Mouse (Mus musculus) midbrain, embryonic 13.5 days (tissue): ENCODE data around the gene Cct7. TPM values are rescaled to one million over a fixed set of nuclear protein-coding genes. Genes with fewer than 3 reads are reported as not detected.
A peak's percentile ranks its signal among the peaks of the same experiment; 100 is the strongest.

Source experiments
- ATAC-seq: fragments of 200-750 bp; cut with Nextera tagmentation; 2 replicates; pipeline ENCODE4 v1.8.0; 2017; ENCODE audit warnings: mild to moderate bottlenecking, moderate TSS enrichment, moderate library complexity
- H3K27ac ChIP-seq: fragments of 300-500 bp; sonication (generic); 2 replicates; pipeline ENCODE4 v1.5.1; 2015; ENCODE audit warnings: inconsistent platforms, mild to moderate bottlenecking, moderate library complexity
- H3K27me3 ChIP-seq: fragments of 300-500 bp; sonication (generic); 2 replicates; pipeline ENCODE4 v1.6.1; 2015; ENCODE audit warnings: mild to moderate bottlenecking, inconsistent platforms
- H3K36me3 ChIP-seq: fragments of 300-500 bp; sonication (generic); 2 replicates; pipeline ENCODE4 v1.6.1; 2015; ENCODE audit warnings: mild to moderate bottlenecking, inconsistent platforms
- H3K4me1 ChIP-seq: fragments of 300-500 bp; sonication (generic); replicated peaks from 2 replicates; pipeline ENCODE4 v1.6.1; 2015; ENCODE audit warnings: inconsistent platforms
- H3K4me2 ChIP-seq: fragments of 300-500 bp; sonication (generic); replicated peaks from 2 replicates; pipeline ENCODE4 v1.6.1; 2015; ENCODE audit warnings: moderate library complexity, mild to moderate bottlenecking, inconsistent platforms
- H3K4me3 ChIP-seq: fragments of 300-500 bp; sonication (generic); replicated peaks from 2 replicates; pipeline ENCODE4 v1.5.1; 2015; ENCODE audit warnings: mild to moderate bottlenecking, inconsistent platforms
- H3K9ac ChIP-seq: fragments of 300-500 bp; sonication (generic); replicated peaks from 2 replicates; pipeline ENCODE4 v1.6.1; 2015; ENCODE audit warnings: mild to moderate bottlenecking, inconsistent platforms
- H3K9me3 ChIP-seq: fragments of 300-500 bp; sonication (generic); 2 replicates; pipeline ENCODE4 v1.6.1; 2016; ENCODE audit warnings: mild to moderate bottlenecking, inconsistent platforms
- WGBS: fragments of 180-500 bp; shearing (Covaris S2); methylation state at CpG from one replicate; pipeline ENCODE4 v1.1.7; 2015; 5-methylcytosine and 5-hydroxymethylcytosine counted together
- polyA plus RNA-seq: library from polyadenylated mRNA; unstranded; fragments of >200 nt; fragmentation: Nextera tagmentation; extraction: Ambion mirVana; gene quantifications from 2 replicates; pipeline ENCODE4 v1.2.1, GENCODE M21; 2015

Gene Cct7
- polyA plus RNA-seq, 1 experiment from 2014 or later, result 630 TPM

DNA sequence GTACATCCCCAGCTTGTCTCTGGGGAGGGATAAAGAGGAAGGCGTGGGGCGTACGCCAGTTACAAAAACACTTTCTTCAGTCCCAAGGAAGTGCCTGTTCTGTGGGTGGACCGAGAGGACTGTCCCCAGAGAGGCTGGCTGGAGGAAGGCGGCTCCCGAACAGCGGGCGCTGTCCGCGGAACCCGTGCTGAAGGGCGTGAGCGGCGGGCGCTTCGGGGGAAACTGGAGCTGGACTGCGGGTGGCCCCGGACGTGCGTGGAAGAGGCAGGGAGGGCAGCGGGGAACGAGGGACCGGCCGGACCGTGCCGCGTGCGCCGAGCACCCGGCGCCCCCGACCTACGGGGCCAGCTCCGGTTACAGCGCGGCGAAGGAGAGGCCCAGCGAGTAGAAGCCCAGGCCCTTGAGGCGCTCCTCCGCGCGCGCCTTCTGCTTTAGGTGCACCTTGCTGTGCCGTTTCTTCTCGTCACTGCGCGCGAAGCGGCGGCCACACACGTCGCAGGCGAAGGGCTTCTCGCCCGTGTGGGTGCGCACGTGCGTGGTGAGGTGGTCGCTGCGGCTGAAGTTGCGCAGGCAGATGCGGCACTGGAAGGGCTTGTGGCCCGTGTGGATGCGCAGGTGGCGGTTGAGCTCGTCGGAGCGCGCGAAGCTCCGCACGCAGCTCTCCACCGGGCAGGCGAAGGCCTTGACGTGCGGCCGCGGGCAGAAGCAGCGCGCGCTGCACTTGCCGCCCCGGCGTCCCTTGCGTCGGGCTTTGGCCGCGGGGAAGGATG, 60.2 kb downstream of the Cct7 start:
- WGBS, result under 1% methylated on average over 80 of the region's 88 CpGs
- H3K27ac ChIP-seq, result no peak overlapping the region
- peaks cover 28% of the 10 kb centered on the region for H3K4me1 ChIP-seq
- H3K36me3 ChIP-seq, result no peaks in the 10 kb centered on the region
- peaks cover 79% of the 10 kb centered on the region for H3K27me3 ChIP-seq
- H3K9ac ChIP-seq, result peak overlapping the region; percentile 47
- peak overlapping the region; percentile 81 for H3K4me2 ChIP-seq
- peak overlapping the region; percentile 46 for H3K4me3 ChIP-seq
- peak; percentile 14; the same call in 1 of the 2 replicates for ATAC-seq
- no peaks in the 10 kb centered on the region for H3K9me3 ChIP-seq

GRCm38 (mm10) chr6:85512056-85512440, 60.7 kb downstream of the Cct7 start:
- H3K4me1 ChIP-seq, result peaks cover 28% of the 10 kb centered on the region
- H3K4me2 ChIP-seq, result peak overlapping the region; percentile 81
- no peak overlapping the region for H3K27ac ChIP-seq
- peak overlapping the region; percentile 47 for H3K9ac ChIP-seq
- ATAC-seq, result peak; percentile 25; the same call in 1 of the 2 replicates
- H3K9me3 ChIP-seq, result no peaks in the 10 kb centered on the region
- no peaks in the 10 kb centered on the region for H3K36me3 ChIP-seq
- under 1% methylated on average over 21 of the region's 36 CpGs for WGBS
- H3K4me3 ChIP-seq, result peak overlapping the region; percentile 46
- H3K27me3 ChIP-seq, result peaks cover 83% of the 10 kb centered on the region

DNA sequence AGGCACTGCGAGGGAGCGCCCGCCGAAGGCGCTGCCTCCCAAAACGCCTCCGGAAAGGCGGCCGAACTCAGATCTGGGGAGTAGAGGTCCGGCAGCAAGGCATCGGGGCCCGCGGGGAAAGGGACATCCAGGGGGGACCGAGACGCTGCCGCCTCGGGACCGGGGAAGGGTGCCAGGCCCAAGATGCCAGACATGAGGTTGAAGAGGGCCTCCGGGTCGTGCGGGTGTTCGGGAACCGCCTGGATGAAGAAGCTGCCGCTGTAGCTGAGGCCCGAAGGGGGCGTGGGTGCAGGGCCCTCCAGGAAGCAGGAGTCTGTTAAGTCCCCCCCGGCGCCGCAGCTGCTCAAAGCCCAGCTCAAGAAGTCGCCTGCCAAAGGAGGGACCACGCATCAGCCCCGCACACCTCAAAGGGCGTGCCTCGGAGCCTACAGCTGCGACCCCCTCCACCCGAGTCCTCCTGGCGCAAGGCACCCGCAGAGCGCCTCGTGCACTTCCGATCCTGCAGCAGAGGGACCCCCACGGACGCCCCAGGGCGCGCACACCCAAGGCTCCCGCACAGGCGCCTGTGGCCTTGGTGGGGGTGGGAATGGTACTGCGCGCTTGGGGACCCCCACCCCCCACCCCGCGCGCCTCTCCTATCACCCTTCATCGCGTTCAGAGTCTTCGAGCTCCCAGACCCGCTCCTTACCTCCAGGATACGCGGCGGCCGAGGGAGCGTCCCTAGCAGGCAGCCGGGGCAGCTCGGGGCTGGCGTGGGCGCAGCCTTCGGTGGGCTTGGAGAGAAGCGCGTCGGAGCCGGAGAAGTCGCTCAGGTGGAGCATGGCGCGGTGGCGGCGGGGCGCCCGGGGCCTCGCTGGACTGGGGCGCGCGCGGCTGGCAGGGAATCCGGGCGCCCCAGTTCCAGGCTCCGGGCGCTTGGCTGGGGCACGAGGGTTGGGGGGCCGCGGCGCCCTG, 61.5 kb downstream of the Cct7 start:
- no peak overlapping the region for H3K27ac ChIP-seq
- 0 out of 2 replicates have a peak overlapping the region, but pooled peaks have one; percentile 44 for H3K9ac ChIP-seq
- H3K4me3 ChIP-seq, result peak overlapping the region; percentile 46
- no peaks in the 10 kb centered on the region for H3K36me3 ChIP-seq
- H3K9me3 ChIP-seq, result no peaks in the 10 kb centered on the region
- under 1% methylated on average over 89 of the region's 90 CpGs for WGBS
- peak; percentile 41 for ATAC-seq
- peaks cover 84% of the 10 kb centered on the region for H3K27me3 ChIP-seq
- peaks cover 34% of the 10 kb centered on the region for H3K4me1 ChIP-seq
- H3K4me2 ChIP-seq, result peak overlapping the region; percentile 81

DNA sequence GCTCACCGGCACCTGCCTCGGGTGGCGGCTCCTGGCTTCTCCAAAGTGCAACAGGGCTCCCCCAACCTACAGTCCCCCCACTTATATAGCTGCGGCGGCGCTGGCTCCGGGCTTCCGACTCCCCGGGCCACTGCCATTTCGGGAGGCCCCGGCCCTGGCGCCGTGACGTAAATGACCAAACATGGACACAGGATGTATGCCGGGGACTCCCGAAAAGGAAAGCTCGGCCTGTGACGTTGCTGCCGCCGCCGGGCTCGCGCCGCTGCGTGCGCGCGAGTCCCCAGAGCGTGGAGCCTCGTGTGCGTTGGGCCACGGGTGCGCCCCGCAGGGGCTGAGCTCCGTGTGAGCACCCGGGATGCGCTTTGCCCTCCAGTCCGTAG, 62.2 kb downstream of the Cct7 start, which contains the start of gene Egr4:
Egr4 (minus strand) TSS at position 59 of the 380 bp plus-strand sequence.
- Histone ChIP-seq H3K9ac (peak within 1 kb of the TSS; percentile 44; the same call in 1 of the 2 replicates), H3K4me2 (peak within 1 kb of the TSS; percentile 81), H3K36me3 (no peaks in the 10 kb centered on the region), H3K4me1 (peaks cover 41% of the 10 kb centered on the region), H3K27me3 (peaks cover 84% of the 10 kb centered on the region), H3K4me3 (peak within 1 kb of the TSS; percentile 46), H3K9me3 (no peaks in the 10 kb centered on the region), H3K27ac (no peak within 1 kb of the TSS)
- WGBS, result 1% methylated on average over 36 of the region's 38 CpGs
- peak; percentile 71 for ATAC-seq

- no peak overlapping the region for H3K9ac ChIP-seq
- H3K4me1 ChIP-seq, result peaks cover 43% of the 10 kb centered on the region
- H3K4me2 ChIP-seq, result no peak overlapping the region
- no peak for ATAC-seq
- no peak overlapping the region for H3K4me3 ChIP-seq
- WGBS, result 75% methylated on average over 4 of the region's 4 CpGs
- H3K36me3 ChIP-seq, result no peaks in the 10 kb centered on the region
- H3K27me3 ChIP-seq, result peaks cover 60% of the 10 kb centered on the region
- H3K27ac ChIP-seq, result no peak overlapping the region
- no peaks in the 10 kb centered on the region for H3K9me3 ChIP-seq
Observed at GRCm38 (mm10) chr6:85515941-85516340, 64.6 kb downstream of the Cct7 start.

Other genes starting within 250 kb of the Cct7 start
- 12.6 and 13.4 TPM in 2 replicates for gene Sfxn5, start 118.1 kb upstream of the Cct7 start, polyA plus RNA-seq
- 12.2 and 12.4 TPM in 2 replicates for gene Rab11fip5, start 76.9 kb upstream of the Cct7 start, polyA plus RNA-seq
- not detected in 2 replicates for gene Noto, start 27.6 kb upstream of the Cct7 start, polyA plus RNA-seq
- gene Smyd5, start 19.5 kb upstream of the Cct7 start, polyA plus RNA-seq, result 51.2 and 51.5 TPM in 2 replicates
- 21.6 and 24.3 TPM in 2 replicates for gene Pradc1, start 456 bp downstream of the Cct7 start, polyA plus RNA-seq
- 4.7 and 5.0 TPM in 2 replicates for gene Fbxo41, start 51.5 kb downstream of the Cct7 start, polyA plus RNA-seq
- not detected in 2 replicates for gene Egr4, start 62.1 kb downstream of the Cct7 start, polyA plus RNA-seq
- 6.5 and 7.3 TPM in 2 replicates for gene Alms1, start 136.0 kb downstream of the Cct7 start, polyA plus RNA-seq